Mouse (Mus musculus) pancreas, adult 10 weeks (tissue): ENCODE data around the gene Ppil2. TPM values are rescaled to one million over a fixed set of nuclear protein-coding genes. Genes with fewer than 3 reads are reported as not detected.

Experiments used
- polyA plus RNA-seq: library from polyadenylated mRNA; stranded (reverse); fragments of 350-450 nt; fragmentation: Illumina TruSeq; extraction: RNeasy Lipid Tissue Mini Kit (QIAGEN cat#74804); gene quantifications from one replicate; pipeline ENCODE4 v1.2.3, GENCODE M21; 2015; ENCODE audit warnings: low read depth, low replicate concordance; ENCODE audit not compliant: insufficient read depth

Ppil2 gene
- 21.5 TPM for polyA plus RNA-seq

GRCm38 (mm10) chr16:17110771-17111743 is at the start of gene Ppil2:
Ppil2 (minus strand) TSS chr16:17111257.

GRCm38 (mm10) chr16:17146772-17147235 is 35.7 kb upstream of the Ppil2 start, which contains the start of gene Ccdc116:
Ccdc116 (minus strand) TSS chr16:17147229.

GRCm38 (mm10) chr16:17144339-17144738 is 33.3 kb upstream of the Ppil2 start, which contains the start of gene Ydjc:
Ydjc (plus strand) TSS chr16:17144621.

GRCm38 (mm10) chr16:17132089-17132905 is 21.2 kb upstream of the Ppil2 start, which contains the start of gene Sdf2l1:
Sdf2l1 (minus strand) TSS chr16:17132383.

GRCm38 (mm10) chr16:17124871-17125520 is 13.9 kb upstream of the Ppil2 start, which contains the start of gene 2610318N02Rik:
2610318N02Rik (minus strand) TSS chr16:17125167.

GRCm38 (mm10) chr16:17069511-17070443 is 41.3 kb downstream of the Ppil2 start, which contains the start of gene Ypel1:
Ypel1 (plus strand) TSS chr16:17069696.

Other genes starting within 250 kb of the Ppil2 start
- not detected for gene Igll1, start 247.3 kb downstream of the Ppil2 start, polyA plus RNA-seq
- 16.3 TPM for gene Top3b, start 240.5 kb downstream of the Ppil2 start, polyA plus RNA-seq
- gene Vpreb1, start 240.4 kb downstream of the Ppil2 start, polyA plus RNA-seq = not detected
- 6.6 TPM for gene Ppm1f, start 214.8 kb downstream of the Ppil2 start, polyA plus RNA-seq
- gene Mapk1, start 127.9 kb downstream of the Ppil2 start, polyA plus RNA-seq = 13.6 TPM
- 0.33 TPM for gene Ypel1, start 41.6 kb downstream of the Ppil2 start, polyA plus RNA-seq
- 1.9 TPM for gene 2610318N02Rik, start 13.9 kb upstream of the Ppil2 start, polyA plus RNA-seq
- gene Sdf2l1, start 21.1 kb upstream of the Ppil2 start, polyA plus RNA-seq = 45.2 TPM
- 1.3 TPM for gene Ydjc, start 33.4 kb upstream of the Ppil2 start, polyA plus RNA-seq
- gene Ccdc116, start 36.0 kb upstream of the Ppil2 start, polyA plus RNA-seq = 0.44 TPM
- gene Ube2l3, start 91.4 kb upstream of the Ppil2 start, polyA plus RNA-seq = 23.9 TPM
- not detected for gene Rimbp3, start 97.3 kb upstream of the Ppil2 start, polyA plus RNA-seq
- gene Hic2, start 122.3 kb upstream of the Ppil2 start, polyA plus RNA-seq = 0.78 TPM
- gene Tmem191c, start 164.8 kb upstream of the Ppil2 start, polyA plus RNA-seq = 35.5 TPM
- gene Serpind1, start 220.1 kb upstream of the Ppil2 start, polyA plus RNA-seq = 0.74 TPM